Mouse (Mus musculus) heart, adult 8-10 months (tissue): ENCODE data around the gene Mical3. TPM values are rescaled to one million over a fixed set of nuclear protein-coding genes. Genes with fewer than 3 reads are reported as not detected.
"Not testable (repeated sequence)": the region's sequence is repeated elsewhere in the genome, so short reads cannot be mapped to it uniquely, and the experiment has no call there.

Experiments
- DNase-seq: peaks from one replicate; pipeline ENCODE4 v3.0.0; 2022; ENCODE audit warnings: low spot score
- total RNA-seq, 4 experiments: library from RNA; stranded (reverse); gene quantifications; 2 replicates each; pipeline ENCODE4 v1.2.4; 2022

Gene Mical3
- total RNA-seq, 4 experiments from 2014 or later = 112 to 130 (median 120) TPM

DNA sequence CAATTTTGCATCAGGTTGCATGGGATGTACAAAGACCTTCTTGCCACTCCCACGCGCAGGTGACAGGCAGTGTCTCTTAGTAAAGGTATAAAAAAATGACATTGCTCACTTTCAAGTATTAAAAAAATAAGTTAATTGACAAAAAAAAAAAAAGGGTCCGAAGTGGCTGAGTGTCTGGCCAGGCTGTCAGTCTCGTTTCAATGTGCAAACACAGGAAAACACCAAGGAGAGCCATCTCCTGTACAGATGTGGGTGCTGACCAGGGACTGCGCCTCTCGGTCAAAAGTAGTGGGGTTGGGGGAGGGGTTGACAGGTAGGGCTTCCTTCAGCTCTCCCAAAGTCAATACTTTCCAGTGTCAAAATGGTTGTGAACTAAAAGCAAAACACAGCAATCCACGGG, 197.1 kb downstream of the Mical3 start:
- DNase-seq = no peak

DNA sequence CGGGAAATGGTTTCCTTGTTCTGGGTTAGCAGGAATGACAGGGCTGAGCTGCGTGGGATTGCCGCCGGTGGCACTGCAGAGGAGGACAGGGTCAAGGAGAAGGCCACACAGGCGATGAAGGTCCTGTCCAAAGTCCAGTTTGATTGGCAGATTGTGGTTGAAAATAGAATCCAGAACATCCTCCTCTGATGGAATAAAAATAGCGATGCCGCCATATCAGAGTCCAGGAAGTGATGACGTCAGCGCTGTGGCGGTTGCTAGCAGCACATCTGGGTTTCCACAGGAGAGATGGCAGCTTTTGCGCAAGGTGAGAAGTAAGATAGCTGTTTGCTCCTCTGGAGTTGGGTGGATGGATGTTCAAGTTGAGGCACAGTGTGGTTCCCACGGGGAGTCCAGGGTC, 198.2 kb downstream of the Mical3 start:
- DNase-seq = peak; percentile 51

DNA sequence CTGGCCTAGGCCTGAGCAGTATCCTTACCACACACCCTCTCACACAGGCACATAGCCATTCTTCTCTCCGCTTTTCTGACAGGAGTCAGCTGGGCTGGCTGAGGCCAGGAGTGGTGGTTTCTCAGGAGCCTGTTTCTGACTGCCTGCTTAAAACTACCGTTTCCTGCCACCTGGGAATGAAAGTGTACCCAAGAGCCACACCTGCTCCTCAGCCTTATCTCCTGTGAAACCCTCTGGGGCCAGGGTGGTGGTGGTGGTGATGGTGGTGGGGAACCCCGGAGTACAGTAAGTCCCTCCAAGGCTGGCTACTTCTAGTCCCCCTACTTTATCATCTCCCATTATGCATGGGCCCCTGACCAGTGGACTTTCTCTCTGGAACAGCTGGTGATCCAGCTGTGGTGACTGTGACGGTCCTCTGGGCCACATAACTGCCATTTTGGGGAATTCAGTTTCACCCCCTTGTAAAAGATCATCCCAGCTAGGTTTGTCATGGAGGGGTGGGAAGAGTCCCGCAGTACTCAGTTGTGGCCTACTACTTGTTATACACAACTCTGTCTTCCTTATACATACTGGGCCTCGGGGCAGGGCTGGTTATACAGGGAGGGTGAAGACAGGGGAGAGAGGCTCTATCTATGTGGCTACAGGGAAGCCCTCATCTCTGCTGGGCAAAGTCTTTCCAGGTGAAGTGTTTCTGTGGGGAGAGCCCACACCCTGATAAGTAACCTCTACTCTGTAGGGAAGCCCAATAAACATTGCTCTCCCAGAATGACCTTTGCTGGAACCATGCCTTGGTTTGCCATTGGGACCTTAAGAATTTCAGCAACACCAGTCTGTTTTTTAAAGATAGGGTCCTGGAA, 200.1 kb downstream of the Mical3 start:
- DNase-seq = no peak

DNA sequence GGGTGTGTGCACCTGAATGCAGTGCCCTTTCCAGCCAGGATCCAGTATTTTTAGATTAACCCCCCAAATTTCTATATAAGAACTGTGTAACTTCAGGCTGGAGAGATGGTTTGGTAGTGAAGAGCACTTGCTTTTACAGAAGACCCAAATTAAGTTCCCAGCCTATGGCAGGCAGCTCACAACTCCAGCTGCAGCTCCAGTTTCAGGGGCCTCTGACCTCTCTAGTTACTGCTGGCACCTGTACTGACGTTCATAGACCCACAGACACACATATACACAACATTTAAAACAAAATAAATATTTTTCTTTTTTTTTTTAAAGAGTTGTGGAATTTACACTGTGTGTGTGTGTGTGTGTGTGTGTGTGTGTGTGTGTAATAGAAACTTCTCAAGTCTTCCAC, 201.4 kb downstream of the Mical3 start:
- DNase-seq = no peak

DNA sequence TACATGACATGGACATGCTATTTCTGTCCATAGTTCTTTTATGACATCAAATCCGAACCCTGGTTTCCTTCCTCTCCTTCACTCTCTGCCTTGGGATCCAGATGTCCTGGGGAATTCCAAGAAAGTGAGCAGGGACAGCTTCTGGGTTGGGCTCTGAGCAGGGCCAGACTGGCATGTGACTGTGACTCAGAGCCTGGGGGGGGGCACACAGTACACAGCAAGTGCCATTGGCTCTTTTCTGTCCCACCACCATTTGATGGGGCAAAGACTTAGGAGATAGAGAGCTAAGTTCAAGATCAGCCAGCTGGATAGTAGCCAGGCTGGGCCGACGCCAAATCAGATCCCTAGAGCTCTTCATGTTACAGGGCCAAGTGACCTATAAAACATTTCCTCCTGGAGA, 203.0 kb downstream of the Mical3 start:
- peak; percentile 43 for DNase-seq

DNA sequence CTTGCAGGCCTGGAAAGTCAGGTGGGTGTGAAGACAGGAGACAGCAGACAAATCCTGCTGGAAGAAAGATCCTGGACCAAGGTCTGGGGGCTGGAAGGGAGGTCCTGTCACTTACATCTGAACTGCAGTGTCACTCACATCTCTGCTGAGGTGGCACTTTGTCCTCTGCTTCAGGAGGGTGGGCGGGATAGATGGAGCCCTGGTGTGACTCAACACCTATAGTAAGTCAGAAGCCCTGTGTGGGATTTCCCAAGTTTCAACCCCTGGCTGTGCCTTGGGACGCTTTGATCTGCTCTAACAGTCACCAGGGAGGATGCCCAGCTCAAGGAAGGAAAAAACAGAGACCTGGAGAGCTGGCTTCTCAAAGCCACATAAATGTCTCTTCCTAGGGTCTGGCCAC, 203.9 kb downstream of the Mical3 start:
- no peak for DNase-seq

DNA sequence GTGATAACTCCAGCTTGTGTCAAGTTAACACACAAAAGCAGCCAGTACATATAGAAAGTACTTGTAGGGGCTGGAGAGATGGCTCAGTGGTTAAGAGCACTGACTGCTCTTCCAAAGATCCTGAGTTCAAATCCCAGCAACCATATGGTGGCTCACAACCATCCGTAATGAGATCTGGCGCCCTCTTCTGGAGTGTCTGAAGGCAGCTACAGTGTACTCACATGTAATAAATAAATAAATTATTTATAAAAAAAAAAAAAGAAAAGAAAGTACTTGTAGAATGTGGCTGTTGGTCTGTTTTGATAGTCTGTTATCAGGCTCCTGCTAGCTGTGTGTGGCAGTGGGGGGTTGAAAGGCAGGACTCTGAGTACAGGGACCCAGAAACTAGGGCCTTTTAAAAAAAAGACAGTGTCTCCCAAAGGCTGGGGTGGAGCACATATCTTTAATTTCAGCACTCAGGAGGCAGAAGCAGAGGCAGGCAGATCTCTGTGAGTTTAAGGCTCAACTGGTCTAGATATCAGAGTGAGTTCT, 205.9 kb downstream of the Mical3 start:
- not testable (repeated sequence) for DNase-seq

DNA sequence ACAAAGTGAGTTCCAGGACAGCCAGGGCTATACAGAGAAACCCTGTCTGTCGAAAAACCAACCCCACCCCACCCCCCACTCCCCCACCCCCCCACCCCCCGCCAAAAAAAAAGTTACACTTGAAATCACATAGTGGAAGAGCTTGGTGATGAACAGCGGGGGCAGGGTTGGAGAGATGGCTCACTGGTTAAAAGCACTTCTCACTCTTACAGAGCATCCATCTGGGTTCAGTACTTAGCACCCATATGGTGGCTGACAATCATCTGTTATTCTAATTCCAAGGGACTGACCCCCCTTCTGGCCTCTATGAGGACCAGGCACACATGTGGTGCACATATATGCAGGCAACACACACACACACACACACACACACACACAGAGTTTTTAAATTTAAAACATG, 212.8 kb downstream of the Mical3 start:
- DNase-seq = no peak

DNA sequence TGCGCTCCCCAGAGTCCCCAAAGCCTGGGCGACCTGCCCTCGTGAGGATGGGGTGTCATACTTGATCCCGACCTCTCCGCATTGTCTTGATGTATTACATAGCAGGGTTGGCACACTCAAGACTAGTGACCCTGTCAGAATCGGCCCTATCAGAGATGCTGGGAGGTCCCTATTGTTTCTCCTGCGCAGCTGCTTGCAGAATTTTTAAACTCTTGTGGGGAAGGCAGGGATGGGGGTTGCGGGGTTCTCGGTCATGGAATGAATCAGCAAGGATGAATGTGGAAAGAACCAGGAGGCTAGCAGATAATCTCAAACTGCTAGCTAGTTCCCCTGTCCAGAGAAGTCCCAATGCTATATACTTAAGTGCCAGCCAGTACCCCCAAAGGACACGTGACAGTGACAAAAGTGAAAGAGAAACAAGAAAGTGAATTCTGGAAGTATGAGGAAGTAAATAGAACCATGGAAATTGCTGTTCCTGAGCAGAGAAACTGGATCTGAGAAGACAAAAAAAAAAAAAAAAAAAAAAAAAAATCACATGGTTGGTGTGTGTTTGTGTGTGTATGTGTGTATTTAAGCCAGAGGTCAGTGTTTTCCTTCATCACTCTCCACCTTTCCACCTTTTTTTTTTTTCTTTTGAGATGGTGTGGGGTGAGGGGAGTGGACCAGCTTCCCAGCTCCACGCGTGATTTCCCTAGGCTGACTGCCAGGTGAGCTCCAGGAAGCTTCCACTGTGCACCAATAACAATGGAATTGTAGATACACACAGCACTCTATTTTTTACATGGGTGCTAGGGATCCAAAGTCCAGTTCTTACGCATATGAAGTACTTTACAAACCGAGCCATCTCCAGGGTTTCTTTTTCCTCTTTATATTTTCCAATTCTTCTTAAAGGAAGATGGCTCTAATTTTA, 213.6 kb downstream of the Mical3 start:
- peak; percentile 48 for DNase-seq

DNA sequence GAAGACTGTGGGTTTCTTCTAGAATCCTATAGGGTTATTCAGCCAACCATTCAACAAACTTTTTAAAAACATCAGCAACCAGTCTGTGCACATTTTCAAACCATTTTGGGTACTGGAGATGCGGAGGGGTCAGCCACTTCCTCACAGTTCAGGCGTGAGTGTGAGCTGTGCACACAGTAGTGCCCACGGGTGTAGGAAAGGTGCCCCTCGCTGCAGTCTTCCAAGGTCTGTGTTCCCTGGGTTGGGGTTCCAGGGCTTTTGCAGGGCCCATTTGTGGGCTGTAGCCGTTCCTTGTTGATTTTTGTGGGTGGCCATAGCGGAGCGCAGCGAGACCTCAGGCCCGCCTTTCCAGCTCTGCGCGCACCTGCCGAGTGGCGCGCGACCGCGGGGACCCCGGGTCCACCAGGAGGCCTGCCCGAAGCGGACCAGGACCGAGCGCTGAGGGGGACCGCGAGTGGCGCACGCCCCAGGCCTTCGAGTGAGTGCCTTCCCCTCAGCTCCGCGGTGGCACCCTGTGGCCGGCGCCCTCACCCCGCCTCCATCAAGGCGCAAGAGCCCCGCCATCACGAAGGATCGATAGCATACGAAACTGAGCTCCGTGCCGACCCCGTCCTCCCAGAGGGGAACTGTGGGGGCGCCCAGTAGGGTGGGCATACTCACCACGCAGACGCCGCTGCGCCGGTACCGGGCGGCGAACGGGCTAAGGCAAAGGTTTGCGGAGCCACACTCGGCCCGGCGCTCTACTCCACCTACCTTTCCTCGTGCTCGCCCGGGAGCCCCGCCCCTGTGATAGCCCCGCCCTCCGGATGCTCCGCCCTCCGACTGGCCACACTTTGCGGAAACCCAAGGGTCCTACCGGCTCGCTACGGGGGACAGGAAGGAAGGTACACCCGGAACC, 214.5 kb downstream of the Mical3 start, which contains the start of gene Bid:
Bid (minus strand) TSS at position 780 of the 898 bp plus-strand sequence.
- peak; percentile 92 for DNase-seq

DNA sequence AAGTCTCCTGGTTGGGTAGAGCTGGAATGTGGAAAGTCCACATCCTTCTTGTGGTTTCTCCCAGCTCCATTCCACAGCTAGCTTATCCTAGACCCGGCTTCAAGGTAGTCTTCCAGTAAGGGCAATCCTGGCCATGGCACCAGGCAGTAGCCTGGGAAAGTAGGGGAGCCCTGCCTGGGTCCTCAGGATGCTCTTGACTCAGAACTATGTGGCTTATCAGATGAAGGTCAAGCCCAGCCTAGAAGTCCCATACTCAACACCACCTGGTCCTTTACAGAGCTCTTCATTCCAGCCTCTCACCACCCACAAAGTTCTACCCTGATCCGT, 215.2 kb downstream of the Mical3 start:
- no peak for DNase-seq

DNA sequence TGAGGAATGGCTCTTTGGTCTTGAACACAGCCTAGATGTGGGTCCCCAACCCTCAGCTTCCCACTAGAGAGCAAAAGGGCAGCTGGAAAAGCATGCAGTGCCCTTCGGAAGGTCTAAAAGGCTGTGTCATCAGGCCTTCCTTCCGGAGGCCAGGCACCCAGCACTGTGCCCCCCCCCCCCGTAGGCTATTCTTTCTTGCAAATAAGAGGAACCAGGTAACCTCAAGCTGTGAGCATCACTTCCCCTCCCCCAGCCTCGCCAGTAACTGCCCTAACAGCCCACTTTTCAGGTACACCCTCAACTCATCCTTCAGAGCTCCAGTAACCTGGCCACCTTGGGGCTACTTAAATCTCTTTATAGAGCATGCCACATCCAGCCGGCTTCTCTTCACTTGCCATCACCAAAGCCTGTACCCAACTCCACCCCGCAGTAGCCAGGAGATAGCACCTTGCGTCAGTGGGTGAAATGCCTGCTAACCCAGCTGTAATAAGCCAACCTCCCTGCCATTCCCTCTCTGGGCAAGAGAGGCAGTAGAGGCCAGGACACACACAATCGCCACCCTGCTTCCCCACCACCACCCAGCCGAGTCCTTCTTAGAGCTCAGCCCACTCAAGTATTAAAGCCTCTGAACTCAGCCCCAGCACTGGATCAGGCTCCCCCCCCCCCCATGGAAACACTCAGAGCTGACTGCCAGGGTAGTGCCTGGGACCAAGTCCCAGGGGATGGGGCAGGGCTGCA, 215.7 kb downstream of the Mical3 start:
- DNase-seq = peak; percentile 18

DNA sequence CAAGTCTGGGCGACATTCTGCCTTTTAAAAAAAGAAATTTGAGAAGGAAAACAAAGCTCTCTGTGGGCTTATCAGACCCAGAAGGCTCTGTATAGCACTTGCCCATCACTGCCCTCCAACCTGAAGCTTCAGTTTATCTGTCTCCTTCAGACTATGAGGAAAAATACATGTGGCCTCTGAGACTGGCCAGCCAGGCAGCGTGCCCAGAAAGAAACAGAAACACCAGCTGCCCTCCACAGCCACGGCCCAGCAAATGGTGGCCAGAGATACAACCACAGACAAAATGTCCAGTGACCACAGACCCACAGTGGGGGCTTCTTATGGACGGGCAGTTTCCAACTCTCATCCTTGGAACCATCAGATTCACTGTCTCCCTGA, 216.3 kb downstream of the Mical3 start:
- no peak for DNase-seq

DNA sequence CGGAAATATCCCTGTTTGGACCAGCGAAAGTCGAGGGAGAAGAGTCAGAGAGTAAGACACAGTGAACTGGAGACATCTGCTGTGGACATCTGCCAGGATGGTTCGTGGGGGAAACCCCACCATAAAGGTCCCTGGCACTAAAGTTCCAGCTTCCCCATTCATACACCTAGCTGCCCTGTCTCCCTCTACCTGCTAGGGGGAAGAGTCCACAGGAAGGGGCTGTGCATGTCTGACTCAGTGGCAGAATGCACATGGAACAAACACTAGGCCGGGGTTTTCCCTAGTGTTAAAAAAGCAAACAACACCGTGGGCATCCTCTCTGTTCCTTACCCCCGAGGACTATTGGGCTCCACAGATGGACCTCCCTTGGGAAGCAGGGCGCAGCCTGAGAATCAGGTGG, 217.0 kb downstream of the Mical3 start:
- no peak for DNase-seq

DNA sequence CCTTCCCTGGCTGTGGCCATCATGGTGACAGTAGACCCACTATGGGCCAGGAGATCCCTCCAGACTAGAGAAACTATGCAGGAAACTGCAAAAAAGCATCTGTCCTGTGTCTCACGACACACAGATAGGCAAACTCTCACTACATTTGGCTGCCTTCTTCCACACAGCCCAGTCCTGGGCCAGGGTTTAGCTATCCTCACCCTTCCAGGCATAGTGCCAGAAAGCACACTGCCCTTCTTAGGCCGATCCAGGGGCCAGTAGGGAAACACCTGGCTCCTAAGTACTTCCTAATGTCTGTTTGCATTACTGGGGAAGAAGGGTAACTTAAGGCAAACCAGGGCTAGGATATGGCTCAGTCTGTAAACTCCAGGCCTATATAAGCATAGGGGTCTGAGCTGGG, 217.9 kb downstream of the Mical3 start:
- DNase-seq = no peak

DNA sequence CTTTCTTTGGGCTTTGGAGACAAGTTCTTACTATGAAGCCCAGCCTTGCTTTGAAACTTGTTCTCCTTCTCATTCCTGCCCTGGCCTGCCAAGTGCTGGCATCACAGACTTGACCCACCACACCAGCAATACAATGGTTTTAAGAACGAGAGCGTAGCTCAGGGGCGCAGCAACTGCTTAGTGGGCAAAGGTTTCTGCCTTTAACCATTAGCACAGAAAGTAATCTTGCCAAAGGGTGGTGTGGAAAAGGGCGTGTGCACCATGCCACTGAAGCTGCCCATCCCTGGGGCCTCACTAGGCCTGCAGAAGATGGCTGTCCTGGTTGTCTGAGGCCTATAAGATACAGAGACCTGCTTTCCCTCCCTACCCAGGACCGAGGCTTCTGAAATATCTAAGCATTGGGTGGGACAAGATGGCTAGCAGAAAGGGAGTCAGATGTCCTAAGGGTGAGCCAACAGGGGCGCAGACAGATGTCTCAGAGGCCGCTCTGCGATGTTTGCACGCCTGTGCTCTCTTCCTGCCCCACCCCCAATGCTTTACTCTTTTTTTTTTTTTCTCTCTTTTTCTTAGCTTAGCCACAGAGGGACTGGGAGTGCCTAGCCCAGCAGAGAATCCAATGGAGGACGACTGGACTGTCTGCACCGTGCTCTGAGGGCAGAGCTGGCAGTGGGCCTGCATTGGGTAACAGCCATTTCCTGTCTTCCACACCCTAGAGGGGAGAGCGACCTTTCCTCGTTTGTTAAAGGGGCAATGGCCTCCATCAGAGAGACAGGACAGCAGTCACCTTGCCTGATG, 219.4 kb downstream of the Mical3 start:
- no peak for DNase-seq

DNA sequence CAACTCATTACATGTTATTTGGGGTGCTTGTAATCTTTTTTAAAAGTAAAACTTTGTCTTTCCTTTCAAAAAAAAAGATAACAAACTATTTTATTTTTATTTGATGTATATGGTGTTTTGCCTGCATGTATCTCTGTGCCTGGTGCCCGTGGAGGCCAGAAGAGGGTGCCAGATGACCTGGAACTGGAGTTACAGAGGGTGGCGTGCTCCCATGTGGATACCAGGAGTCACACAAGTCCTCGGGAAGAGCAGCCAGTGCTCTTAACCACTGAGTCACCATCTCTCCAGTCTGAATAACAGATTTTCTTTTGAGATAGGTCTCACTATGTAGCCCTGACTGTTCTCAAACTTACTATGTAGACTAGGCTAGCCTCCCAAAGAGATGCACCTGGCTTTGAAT, 221.3 kb downstream of the Mical3 start:
- no peak for DNase-seq

DNA sequence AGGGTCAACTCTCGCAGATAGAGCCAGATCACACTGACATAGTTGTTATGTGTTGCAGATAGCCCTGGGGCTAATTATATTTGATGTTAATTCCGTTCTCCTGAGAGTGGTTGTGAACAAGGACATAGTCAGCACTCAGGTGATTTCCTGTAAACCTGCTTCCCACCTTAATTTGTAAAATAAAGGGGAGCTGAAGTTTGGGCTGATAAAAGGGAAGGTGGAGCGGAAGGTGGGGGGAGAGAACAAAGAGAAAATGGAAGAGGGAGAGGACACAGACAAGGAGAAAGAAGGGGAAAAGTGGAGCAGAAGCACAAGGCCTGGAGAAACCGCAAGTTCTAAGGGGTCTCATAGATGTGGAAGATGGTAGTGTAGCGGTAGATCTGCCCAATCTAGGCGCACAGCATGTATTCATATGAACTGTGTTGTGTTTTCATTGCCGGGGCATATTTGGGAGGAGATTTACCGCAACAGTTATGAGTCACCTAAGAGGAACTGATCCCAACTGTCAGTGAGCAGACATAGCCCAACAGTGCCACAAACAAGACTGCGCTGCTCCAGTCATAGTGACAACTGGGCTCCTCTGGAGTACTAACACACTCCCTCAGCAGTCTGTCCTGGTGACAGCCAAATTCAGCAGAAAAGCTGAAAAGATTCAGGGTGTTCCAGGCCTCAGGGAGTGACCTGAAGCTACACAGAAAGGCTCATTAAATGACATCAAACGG, 222.8 kb downstream of the Mical3 start:
- not testable (repeated sequence) for DNase-seq

DNA sequence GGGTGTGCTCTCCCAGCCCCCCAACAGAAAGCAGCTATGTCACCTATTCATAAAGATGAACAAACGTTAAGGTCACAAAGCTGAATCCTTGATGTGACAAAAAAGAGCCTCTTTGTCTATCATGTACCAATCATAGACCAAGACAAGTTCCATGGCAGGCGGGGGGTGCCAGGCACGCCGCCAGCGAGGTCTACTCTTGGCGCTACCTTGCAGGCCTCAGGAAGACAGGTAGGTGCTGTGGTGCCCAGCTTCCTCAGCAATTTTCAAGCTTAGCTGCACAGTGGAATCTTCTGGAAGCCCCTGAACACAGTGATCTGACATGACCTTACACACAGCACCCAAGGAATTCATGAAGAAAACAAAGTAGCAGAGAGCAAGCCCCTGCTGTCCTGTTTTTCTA, 224.3 kb downstream of the Mical3 start:
- DNase-seq = no peak
